Mouse (Mus musculus): Measurements from ENCODE around the gene Ccng2. TPM values are rescaled to one million over a fixed set of nuclear protein-coding genes. Genes with fewer than 3 reads are reported as not detected.

Gene Ccng2
- polyA plus RNA-seq, 1 experiment from 2014 or later: 66.2 TPM

DNA sequence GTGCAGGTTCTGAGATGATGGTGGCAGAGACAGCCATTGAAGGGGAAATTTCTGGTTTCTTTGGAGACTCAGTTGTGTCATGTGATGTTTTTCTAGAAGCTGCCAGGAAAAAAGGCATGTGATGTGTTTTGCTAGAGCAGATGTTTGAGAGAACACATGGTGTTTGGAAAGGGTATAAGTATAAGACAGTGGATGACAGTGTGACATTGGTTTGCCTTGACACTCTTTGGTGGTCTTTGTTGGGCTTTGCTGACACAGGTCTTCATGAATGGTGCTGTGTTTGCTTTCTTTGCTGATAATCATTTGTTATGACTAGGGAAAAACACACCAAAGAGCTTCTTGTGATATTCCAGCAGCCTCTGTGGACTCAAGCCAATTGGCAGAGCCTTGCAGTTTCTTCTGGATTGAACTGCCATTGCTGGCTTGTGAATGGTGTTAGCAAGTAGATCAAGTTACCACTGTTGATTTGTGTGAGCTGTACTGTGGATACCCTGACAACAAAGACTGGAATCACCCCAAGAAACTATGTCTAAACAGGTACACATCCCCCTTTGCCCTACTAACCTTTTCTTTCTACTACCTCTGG is 10.1 kb upstream of the Ccng2 start:
- H3K9ac ChIP-seq (ENCODE audit: low read depth, low read length): no peak overlapping the region
- H3K36me3 ChIP-seq (ENCODE audit: control insufficient read depth, insufficient read depth, low read length): no peaks in the 10 kb centered on the region
- no peaks in the 10 kb centered on the region for H3K4me1 ChIP-seq (ENCODE audit: control insufficient read depth, insufficient read depth, low read length)
- H3K9me3 ChIP-seq (replicated peaks; ENCODE audit: control insufficient read depth, low read length, poor library complexity, severe bottlenecking): no peaks in the 10 kb centered on the region; the same call in 1 of the 2 replicates
- H3K27ac ChIP-seq (ENCODE audit: low read length): no peak overlapping the region
- ATAC-seq: no peak
- H3K4me3 ChIP-seq (ENCODE audit: low read depth, low read length): no peak overlapping the region
- no peaks in the 10 kb centered on the region for H3K27me3 ChIP-seq (ENCODE audit: control insufficient read depth, insufficient read depth, low read depth, low read length)
- H3K4me2 ChIP-seq (ENCODE audit: low read length): no peak overlapping the region

DNA sequence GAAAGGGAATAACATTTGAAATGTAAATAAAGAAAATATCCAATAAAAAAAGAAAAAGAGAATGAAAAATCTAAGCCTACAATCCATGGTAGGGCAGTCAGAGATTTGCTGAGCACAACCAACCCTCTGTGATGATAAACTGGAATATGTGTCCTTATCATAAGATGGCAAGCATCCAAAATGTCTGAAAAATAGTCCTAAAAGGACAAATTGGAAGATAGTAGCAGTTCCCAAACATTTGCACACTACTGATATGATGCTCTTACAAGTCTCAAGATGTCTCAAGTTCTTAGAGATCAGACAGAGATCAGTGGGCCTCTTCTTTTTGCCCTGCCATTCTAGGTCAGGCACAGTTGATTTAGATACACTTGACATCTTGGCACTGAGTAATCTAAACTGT is 7.7 kb upstream of the Ccng2 start:
- H3K9me3 ChIP-seq (replicated peaks; ENCODE audit: control insufficient read depth, low read length, poor library complexity, severe bottlenecking): no peaks in the 10 kb centered on the region; the same call in 1 of the 2 replicates
- H3K27ac ChIP-seq (ENCODE audit: low read length): no peak overlapping the region
- H3K36me3 ChIP-seq (ENCODE audit: control insufficient read depth, insufficient read depth, low read length): no peaks in the 10 kb centered on the region
- H3K9ac ChIP-seq (ENCODE audit: low read depth, low read length): no peak overlapping the region
- no peak overlapping the region for H3K4me2 ChIP-seq (ENCODE audit: low read length)
- ATAC-seq: no peak
- no peak overlapping the region for H3K4me3 ChIP-seq (ENCODE audit: low read depth, low read length)
- H3K27me3 ChIP-seq (ENCODE audit: control insufficient read depth, insufficient read depth, low read depth, low read length): no peaks in the 10 kb centered on the region
- no peaks in the 10 kb centered on the region for H3K4me1 ChIP-seq (ENCODE audit: control insufficient read depth, insufficient read depth, low read length)

DNA sequence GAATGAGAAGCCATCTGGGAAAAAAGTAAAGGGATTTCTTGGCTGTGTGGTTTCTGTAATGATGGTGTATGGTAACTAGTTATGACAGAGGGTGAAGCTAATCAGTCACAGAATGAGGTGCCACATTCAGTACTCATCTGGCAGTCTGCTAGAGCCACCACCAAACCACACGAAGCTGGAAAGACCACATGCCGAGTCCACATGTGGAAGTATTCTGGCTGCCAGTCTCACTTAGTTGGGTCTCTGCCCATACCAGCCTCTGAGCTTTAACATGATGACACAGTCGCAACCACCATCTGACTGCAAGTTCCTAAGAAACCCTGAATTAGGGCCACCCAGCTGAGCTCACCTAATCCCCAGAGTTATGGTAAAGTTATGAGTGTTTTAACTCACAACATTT is 6.1 kb upstream of the Ccng2 start:
- 77% methylated on average over 3 of the region's 3 CpGs for WGBS

DNA sequence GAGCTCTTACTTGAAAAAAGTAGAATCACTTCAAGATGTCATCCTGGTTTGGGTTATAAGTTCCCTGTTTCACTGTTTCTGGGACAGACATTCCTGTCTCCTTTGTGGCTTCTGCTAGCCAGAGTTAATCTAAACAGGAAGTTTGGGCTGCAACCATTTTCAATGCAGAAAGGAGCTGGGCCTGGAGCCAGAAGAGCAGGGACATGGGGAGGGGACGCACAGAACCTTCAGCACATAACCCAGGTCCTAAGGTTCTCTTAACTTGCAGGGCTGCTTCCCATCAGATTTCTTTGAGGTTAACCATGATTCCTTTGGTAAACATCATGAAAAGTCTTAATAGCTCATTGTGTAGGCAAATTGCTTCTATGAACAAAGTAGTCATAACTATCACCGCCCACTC is 4.3 kb upstream of the Ccng2 start:
- ATAC-seq: no peak
- Histone ChIP-seq H3K9me3 (replicated peaks; ENCODE audit: control insufficient read depth, low read length, poor library complexity, severe bottlenecking) (no peaks in the 10 kb centered on the region), H3K27ac (ENCODE audit: low read length) (no peak overlapping the region), H3K4me2 (ENCODE audit: low read length) (no peak overlapping the region), H3K4me1 (ENCODE audit: control insufficient read depth, insufficient read depth, low read length) (0 out of 2 replicates have a peak, but pooled peaks cover 4% of the 10 kb centered on the region), H3K4me3 (ENCODE audit: low read depth, low read length) (no peak overlapping the region), H3K27me3 (ENCODE audit: control insufficient read depth, insufficient read depth, low read depth, low read length) (no peaks in the 10 kb centered on the region), H3K9ac (ENCODE audit: low read depth, low read length) (no peak overlapping the region), H3K36me3 (ENCODE audit: control insufficient read depth, insufficient read depth, low read length) (no peaks in the 10 kb centered on the region)
- 88% methylated on average over 2 of the region's 2 CpGs for WGBS

More for the DNA sequence above, 6.1 kb upstream of the Ccng2 start:
- H3K27me3 ChIP-seq (ENCODE audit: control insufficient read depth, insufficient read depth, low read depth, low read length): no peaks in the 10 kb centered on the region
- 0 out of 2 replicates have a peak, but pooled peaks cover under 1% of the 10 kb centered on the region for H3K4me1 ChIP-seq (ENCODE audit: control insufficient read depth, insufficient read depth, low read length)
- H3K4me2 ChIP-seq (ENCODE audit: low read length): no peak overlapping the region
- H3K36me3 ChIP-seq (ENCODE audit: control insufficient read depth, insufficient read depth, low read length): no peaks in the 10 kb centered on the region
- ATAC-seq: no peak
- H3K27ac ChIP-seq (ENCODE audit: low read length): no peak overlapping the region
- no peak overlapping the region for H3K9ac ChIP-seq (ENCODE audit: low read depth, low read length)
- H3K9me3 ChIP-seq (replicated peaks; ENCODE audit: control insufficient read depth, low read length, poor library complexity, severe bottlenecking): no peaks in the 10 kb centered on the region
- H3K4me3 ChIP-seq (ENCODE audit: low read depth, low read length): no peak overlapping the region

DNA sequence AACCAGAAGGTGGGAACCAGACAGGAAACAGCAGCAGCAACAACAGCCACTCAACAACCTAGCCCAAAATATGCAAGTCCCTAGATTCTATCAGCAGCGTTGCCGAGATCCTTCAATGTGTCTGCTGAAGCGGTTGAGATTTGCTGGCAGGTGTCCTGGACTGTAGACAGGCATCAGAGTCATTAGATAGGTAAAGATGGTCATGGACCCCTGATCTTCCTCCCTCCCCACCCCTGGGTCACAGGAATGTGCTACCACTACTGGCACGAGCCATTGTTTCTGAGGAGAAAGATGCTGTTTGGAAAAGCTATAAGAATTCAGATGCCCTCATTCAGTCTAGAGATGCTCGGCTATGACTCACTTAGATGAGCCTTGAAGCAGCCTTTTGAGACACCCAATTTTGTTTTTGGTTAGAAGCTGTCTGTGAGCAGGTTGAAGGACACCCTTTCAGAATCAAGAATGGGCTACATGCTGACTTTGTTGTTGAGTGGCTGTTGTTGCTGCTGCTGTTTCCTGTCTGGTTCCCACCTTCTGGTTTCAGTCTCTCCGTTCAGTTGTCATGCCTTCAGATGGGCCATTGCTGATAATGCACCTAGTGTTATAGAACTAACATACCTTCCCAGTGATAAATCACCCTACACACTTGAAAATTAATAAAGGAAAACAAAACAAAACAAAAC is 3.5 kb upstream of the Ccng2 start:
- Histone ChIP-seq H3K27ac (ENCODE audit: low read length) (no peak overlapping the region), H3K4me2 (ENCODE audit: low read length) (no peak overlapping the region), H3K4me1 (ENCODE audit: control insufficient read depth, insufficient read depth, low read length) (0 out of 2 replicates have a peak, but pooled peaks cover 4% of the 10 kb centered on the region), H3K9ac (ENCODE audit: low read depth, low read length) (no peak overlapping the region), H3K4me3 (ENCODE audit: low read depth, low read length) (no peak overlapping the region), H3K36me3 (ENCODE audit: control insufficient read depth, insufficient read depth, low read length) (no peaks in the 10 kb centered on the region), H3K9me3 (replicated peaks; ENCODE audit: control insufficient read depth, low read length, poor library complexity, severe bottlenecking) (no peaks in the 10 kb centered on the region), H3K27me3 (ENCODE audit: control insufficient read depth, insufficient read depth, low read depth, low read length) (no peaks in the 10 kb centered on the region)
- no peak for ATAC-seq
- 78% methylated on average over 6 of the region's 6 CpGs for WGBS

DNA sequence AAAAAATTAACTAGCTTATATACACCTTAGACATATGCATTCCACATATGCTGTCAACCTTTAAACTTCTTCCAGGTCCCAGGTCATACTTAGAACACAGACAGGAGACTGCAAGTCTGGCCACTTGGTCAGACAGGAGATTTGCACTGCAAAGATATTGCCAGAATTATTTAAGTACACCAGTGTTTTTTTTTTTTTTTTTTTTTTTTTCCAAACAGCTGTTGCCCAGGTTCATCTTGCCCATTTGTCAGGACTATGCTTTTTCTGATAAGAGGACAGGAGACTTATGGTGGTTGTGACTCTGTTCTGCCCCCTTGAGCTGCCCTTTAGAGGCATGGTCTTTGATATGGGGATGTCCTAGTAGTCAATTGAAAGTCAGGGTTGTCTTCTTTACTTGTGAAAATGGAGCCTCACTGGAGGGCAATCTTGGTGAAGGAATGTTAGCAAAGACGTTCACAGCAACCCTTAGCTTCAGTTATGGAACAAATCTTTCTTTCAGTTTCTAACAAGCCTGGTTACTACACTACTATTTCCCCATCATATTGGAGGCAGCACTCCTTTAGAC is 2.8 kb upstream of the Ccng2 start:
- H3K9me3 ChIP-seq (replicated peaks; ENCODE audit: control insufficient read depth, low read length, poor library complexity, severe bottlenecking): no peaks in the 10 kb centered on the region
- no peak overlapping the region for H3K9ac ChIP-seq (ENCODE audit: low read depth, low read length)
- no peak overlapping the region for H3K4me3 ChIP-seq (ENCODE audit: low read depth, low read length)
- no peak overlapping the region for H3K27ac ChIP-seq (ENCODE audit: low read length)
- WGBS: 79% methylated on average over 1 of the region's 1 CpGs
- no peaks in the 10 kb centered on the region for H3K36me3 ChIP-seq (ENCODE audit: control insufficient read depth, insufficient read depth, low read length)
- H3K4me2 ChIP-seq (ENCODE audit: low read length): no peak overlapping the region
- no peaks in the 10 kb centered on the region for H3K27me3 ChIP-seq (ENCODE audit: control insufficient read depth, insufficient read depth, low read depth, low read length)
- peaks cover 10% of the 10 kb centered on the region; the same call in 1 of the 2 replicates for H3K4me1 ChIP-seq (ENCODE audit: control insufficient read depth, insufficient read depth, low read length)
- ATAC-seq: no peak

DNA sequence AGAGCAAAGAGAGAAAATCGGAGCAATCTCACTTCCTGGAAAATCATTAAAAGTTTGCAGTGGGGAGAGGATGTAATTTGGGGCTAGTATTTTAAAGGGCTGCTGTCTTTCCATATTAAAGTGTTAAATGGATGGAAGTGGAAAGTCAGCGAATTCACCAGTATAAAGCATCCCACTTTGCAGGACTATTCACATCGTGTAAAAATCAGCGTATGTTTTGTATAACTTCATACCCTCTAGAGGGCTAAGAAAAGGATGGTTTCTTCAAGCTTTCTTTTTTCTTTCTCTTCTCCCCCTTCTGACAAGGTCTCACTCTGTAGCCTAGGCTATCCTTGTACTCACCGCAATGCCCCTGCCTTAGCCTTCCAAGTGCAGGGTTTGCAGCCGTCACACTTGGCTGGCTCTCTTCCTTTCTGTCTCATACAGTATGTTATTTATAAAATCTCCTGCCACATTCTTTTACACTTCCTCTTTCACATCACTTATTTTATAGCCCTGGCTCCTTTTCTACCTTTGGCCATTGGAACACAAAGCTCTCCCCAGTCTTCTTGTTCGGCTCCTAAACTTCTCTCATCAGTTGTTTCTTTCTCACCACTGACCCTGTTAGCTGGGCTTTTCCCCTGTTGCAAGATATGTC is 1.8 kb upstream of the Ccng2 start:
- Histone ChIP-seq H3K4me3 (ENCODE audit: low read depth, low read length) (no peak overlapping the region), H3K36me3 (ENCODE audit: control insufficient read depth, insufficient read depth, low read length) (no peaks in the 10 kb centered on the region), H3K27ac (ENCODE audit: low read length) (no peak overlapping the region), H3K9me3 (replicated peaks; ENCODE audit: control insufficient read depth, low read length, poor library complexity, severe bottlenecking) (no peaks in the 10 kb centered on the region), H3K4me1 (ENCODE audit: control insufficient read depth, insufficient read depth, low read length) (peaks cover 20% of the 10 kb centered on the region), H3K9ac (ENCODE audit: low read depth, low read length) (no peak overlapping the region), H3K4me2 (ENCODE audit: low read length) (no peak overlapping the region), H3K27me3 (ENCODE audit: control insufficient read depth, insufficient read depth, low read depth, low read length) (no peaks in the 10 kb centered on the region)
- ATAC-seq: no peak
- 91% methylated on average over 7 of the region's 7 CpGs for WGBS

DNA sequence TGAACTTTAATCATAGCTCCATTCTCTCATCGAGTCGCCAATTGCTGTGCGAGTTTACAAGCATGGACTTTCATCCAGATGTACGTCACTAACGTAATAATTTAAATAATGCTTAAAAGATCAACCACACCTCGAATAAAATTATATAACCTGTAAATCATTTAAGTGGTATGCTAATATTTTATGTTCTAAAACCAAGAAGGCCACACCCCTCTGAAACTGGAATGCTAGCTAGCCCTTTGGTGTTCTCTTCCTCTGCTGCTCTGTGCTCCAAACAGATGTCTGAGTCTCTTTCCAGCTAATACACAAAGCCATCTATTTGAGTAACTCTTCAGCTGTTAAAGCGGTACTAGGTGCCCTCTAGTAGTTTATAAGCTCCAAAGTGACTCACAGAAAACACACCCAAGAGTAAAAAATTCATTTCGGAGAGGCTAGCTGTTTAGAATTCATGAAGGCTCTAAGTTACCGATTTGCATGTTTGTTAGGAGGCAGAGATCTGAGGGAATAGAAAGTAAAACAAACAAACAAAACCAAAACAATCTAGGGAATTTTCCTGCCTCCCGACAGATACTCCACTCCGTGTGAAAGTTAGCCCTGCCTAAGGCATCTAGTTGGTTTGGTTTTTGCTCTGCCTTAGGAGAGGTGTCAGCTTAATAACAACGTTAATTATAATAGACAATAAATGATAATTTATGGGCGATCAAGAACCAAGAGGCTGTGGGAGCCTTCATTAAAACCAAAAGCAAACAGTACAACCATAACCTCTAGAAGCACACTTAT is 1.1 kb upstream of the Ccng2 start:
- Histone ChIP-seq H3K9ac (ENCODE audit: low read depth, low read length) (no peak overlapping the region; the same call in 1 of the 2 replicates), H3K4me1 (ENCODE audit: control insufficient read depth, insufficient read depth, low read length) (peaks cover 20% of the 10 kb centered on the region), H3K36me3 (ENCODE audit: control insufficient read depth, insufficient read depth, low read length) (peaks cover 5% of the 10 kb centered on the region), H3K9me3 (replicated peaks; ENCODE audit: control insufficient read depth, low read length, poor library complexity, severe bottlenecking) (no peaks in the 10 kb centered on the region), H3K27me3 (ENCODE audit: control insufficient read depth, insufficient read depth, low read depth, low read length) (no peaks in the 10 kb centered on the region), H3K4me2 (ENCODE audit: low read length) (peak overlapping the region; percentile 60), H3K27ac (ENCODE audit: low read length) (peak overlapping the region; percentile 84), H3K4me3 (ENCODE audit: low read depth, low read length) (peak overlapping the region; percentile 97; the same call in 1 of the 2 replicates)
- WGBS: 74% methylated on average over 13 of the region's 13 CpGs
- no peak for ATAC-seq

Data from midbrain, embryonic 16.5 days (tissue).